Mouse (Mus musculus) embryonic facial prominence, embryonic 11.5 days (tissue): ENCODE measurements at regions not wholly inside any gene's neighbourhood (a gene's known extent, or its start where the extent isn't known, plus 50 kb on each side); places are given as distances from the start of the nearest gene placed in this dataset.

ENCODE experiments used
- ATAC-seq: fragments of 200-750 bp; cut with Nextera tagmentation; replicated peaks from 2 replicates; pipeline ENCODE4 v1.8.0; 2017; ENCODE audit warnings: low read depth; ENCODE audit not compliant: insufficient number of reproducible peaks, low FRiP score, low TSS enrichment
- DNase-seq: peaks from one replicate; pipeline ENCODE4 v3.0.0-alpha.2; 2015; ENCODE audit warnings: low spot score
- H3K27ac ChIP-seq: fragments of 300-500 bp; sonication (generic); replicated peaks from 2 replicates; pipeline ENCODE4 v1.5.1; 2014; ENCODE audit warnings: mild to moderate bottlenecking, low read depth, low read length, control low read depth
- H3K27me3 ChIP-seq: fragments of 300-500 bp; sonication (generic); 2 replicates; pipeline ENCODE4 v1.6.1; 2014; ENCODE audit warnings: mild to moderate bottlenecking, low read length, moderate library complexity, mixed read lengths; ENCODE audit not compliant: control insufficient read depth, insufficient read depth
- H3K36me3 ChIP-seq: fragments of 300-500 bp; sonication (generic); replicated peaks from 2 replicates; pipeline ENCODE4 v1.6.1; 2014; ENCODE audit warnings: low read depth, mild to moderate bottlenecking, low read length, moderate library complexity, mixed read lengths; ENCODE audit not compliant: control insufficient read depth, insufficient read depth
- H3K4me1 ChIP-seq: fragments of 300-500 bp; sonication (generic); 2 replicates; pipeline ENCODE4 v1.6.1; 2014; ENCODE audit warnings: low read length, mixed read lengths; ENCODE audit not compliant: control insufficient read depth, insufficient read depth
- H3K4me2 ChIP-seq: fragments of 300-500 bp; sonication (generic); 2 replicates; pipeline ENCODE4 v1.6.1; 2014; ENCODE audit warnings: low read depth, mild to moderate bottlenecking, control low read depth, low read length, moderate library complexity
- H3K4me3 ChIP-seq: fragments of 300-500 bp; sonication (generic); 2 replicates; pipeline ENCODE4 v1.5.1; 2014; ENCODE audit warnings: low read depth, low read length, control low read depth
- H3K9ac ChIP-seq: fragments of 300-500 bp; sonication (generic); replicated peaks from 2 replicates; pipeline ENCODE4 v1.6.1; 2014; ENCODE audit warnings: mild to moderate bottlenecking, control low read depth, low read length
- H3K9me3 ChIP-seq: fragments of 300-500 bp; sonication (generic); replicated peaks from 2 replicates; pipeline ENCODE4 v1.6.1; 2016; ENCODE audit warnings: mild to moderate bottlenecking, low read length, inconsistent platforms, mixed read lengths; ENCODE audit not compliant: control insufficient read depth
- WGBS: fragments of 180-500 bp; shearing (Covaris S2); extraction: QIAGEN DNeasy Blood & Tissue Kit; methylation state at CpG from one replicate; pipeline ENCODE4 v1.1.7; 2014; 5-methylcytosine and 5-hydroxymethylcytosine counted together

DNA sequence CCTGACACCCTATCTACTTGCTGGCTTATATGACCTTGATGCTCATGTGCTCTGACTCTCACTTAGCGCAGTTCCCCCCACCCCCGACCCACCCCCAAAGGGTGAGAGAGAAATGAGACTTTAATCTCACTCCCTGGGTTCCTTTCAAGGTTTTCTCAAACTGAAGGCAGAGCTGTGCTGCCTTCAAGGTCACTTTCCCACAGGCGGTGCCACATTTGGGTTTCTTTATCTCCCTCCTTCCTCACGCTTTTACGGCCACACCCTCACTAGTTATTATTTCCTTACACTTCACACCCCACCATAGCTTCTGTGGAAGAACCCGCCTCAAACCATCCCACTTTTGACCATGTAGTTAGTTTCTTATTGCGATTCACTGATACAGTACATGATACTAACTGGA is 244.1 kb upstream of the Nr5a2 start:
- H3K27me3 ChIP-seq, result no peaks in the 10 kb centered on the region
- ATAC-seq, result no peak
- 91% methylated on average over 7 of the region's 7 CpGs for WGBS
- H3K4me2 ChIP-seq, result no peak overlapping the region
- H3K9me3 ChIP-seq, result no peaks in the 10 kb centered on the region
- H3K9ac ChIP-seq, result no peak overlapping the region
- no peak overlapping the region for H3K27ac ChIP-seq
- no peak for DNase-seq
- no peaks in the 10 kb centered on the region for H3K36me3 ChIP-seq
- H3K4me3 ChIP-seq, result no peak overlapping the region
- no peaks in the 10 kb centered on the region for H3K4me1 ChIP-seq

DNA sequence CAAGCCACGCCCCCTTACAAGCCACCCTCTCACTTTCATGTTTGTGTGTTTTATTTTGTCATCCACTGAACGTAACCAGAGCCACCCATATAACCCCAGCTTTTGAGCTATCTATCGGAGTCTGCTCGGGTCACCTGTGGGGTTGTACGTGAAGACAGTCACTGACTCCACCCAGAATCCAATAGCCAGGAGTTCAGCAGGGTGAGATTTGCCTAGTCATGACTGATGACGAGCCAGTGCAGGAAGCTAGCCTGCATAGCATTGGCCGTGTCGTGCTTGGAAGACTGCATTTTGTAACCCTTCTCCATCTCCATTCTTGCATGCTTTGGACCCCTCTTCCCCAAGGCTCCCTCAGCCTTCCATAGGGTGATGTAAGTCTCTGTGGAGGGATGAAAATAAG is 243.3 kb upstream of the Nr5a2 start:
- no peak for ATAC-seq
- no peak overlapping the region for H3K27ac ChIP-seq
- no peaks in the 10 kb centered on the region for H3K27me3 ChIP-seq
- H3K4me1 ChIP-seq, result no peaks in the 10 kb centered on the region
- no peak overlapping the region for H3K4me2 ChIP-seq
- no peaks in the 10 kb centered on the region for H3K9me3 ChIP-seq
- DNase-seq, result no peak
- WGBS, result 84% methylated on average over 8 of the region's 8 CpGs
- H3K36me3 ChIP-seq, result no peaks in the 10 kb centered on the region
- H3K4me3 ChIP-seq, result no peak overlapping the region
- H3K9ac ChIP-seq, result no peak overlapping the region

DNA sequence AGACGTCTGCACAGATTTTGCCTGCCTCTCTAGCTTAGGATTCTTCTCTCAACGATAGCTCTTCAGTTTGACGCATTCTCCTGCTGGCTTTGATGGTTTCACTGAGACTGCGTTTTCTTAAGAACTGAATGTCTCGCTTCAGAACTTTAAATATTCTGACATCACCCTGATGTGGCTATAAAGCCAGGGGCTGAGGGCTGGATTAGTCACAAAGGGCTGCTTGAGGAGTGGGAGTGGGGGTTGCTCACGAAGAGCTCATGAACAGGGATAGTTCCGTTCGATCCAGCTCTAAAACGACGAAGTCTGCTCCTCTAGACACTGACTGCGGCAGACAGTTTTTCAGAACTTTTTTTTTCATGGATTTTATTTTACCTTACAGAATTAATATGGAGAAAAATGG is 240.7 kb upstream of the Nr5a2 start:
- H3K4me3 ChIP-seq, result no peak overlapping the region
- H3K4me1 ChIP-seq, result no peaks in the 10 kb centered on the region
- 80% methylated on average over 11 of the region's 11 CpGs for WGBS
- DNase-seq, result no peak
- no peak overlapping the region for H3K4me2 ChIP-seq
- H3K27ac ChIP-seq, result no peak overlapping the region
- H3K27me3 ChIP-seq, result no peaks in the 10 kb centered on the region
- no peak for ATAC-seq
- no peaks in the 10 kb centered on the region for H3K9me3 ChIP-seq
- H3K9ac ChIP-seq, result no peak overlapping the region
- H3K36me3 ChIP-seq, result no peaks in the 10 kb centered on the region

DNA sequence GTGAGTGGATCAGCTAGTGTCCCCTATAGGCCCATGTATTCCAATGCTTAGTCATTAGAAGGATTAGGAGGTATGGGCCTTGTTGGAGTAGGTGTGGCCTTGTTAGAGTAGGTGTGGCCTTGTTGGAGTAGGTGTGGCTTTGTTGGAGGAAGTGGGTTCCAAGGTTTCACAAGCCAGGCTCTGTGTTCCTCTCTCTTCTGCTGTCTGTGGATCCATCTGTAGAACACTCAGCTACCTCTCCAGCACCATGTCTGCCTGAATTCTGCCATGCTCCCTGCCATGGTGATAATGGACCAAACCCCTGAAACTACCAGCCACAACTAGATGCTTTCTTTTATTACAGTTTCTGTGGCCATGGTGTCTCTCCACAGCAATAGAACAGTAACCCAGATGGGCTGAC is 235.7 kb upstream of the Nr5a2 start:
- no peaks in the 10 kb centered on the region for H3K4me1 ChIP-seq
- no peaks in the 10 kb centered on the region for H3K9me3 ChIP-seq
- H3K4me3 ChIP-seq, result no peak overlapping the region
- no peak overlapping the region for H3K4me2 ChIP-seq
- no peak for DNase-seq
- H3K27ac ChIP-seq, result no peak overlapping the region
- no peak overlapping the region for H3K9ac ChIP-seq
- H3K27me3 ChIP-seq, result no peaks in the 10 kb centered on the region
- ATAC-seq, result no peak
- no peaks in the 10 kb centered on the region for H3K36me3 ChIP-seq

DNA sequence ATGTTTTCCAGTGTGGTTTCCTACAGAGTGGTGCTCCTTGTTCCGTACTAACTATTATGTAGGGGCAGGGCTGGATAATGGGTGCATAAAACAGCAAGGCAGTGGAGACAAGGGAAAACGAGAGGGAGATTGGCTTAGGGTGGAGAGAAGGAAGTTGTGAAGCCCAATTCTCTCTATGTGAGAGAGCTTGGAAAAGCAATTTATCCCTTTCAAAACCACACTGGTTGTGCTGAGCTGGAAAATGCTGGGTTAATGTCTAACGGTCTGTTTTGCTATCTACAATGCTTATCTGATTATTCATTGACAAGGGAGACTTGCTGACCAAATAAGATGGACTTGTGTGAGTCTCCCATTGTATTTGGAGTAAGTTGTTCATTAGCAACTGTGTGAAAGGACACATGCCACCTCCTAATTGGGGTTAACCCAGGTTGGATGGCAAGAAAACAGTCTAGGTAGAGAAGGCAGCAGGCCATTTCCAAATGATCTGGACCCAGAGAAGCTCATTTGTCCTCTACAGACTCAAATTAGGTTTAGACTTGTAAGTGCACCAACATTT is 234.9 kb upstream of the Nr5a2 start:
- Histone ChIP-seq H3K4me2 (no peak overlapping the region), H3K27me3 (no peaks in the 10 kb centered on the region), H3K4me1 (no peaks in the 10 kb centered on the region), H3K9ac (no peak overlapping the region), H3K27ac (no peak overlapping the region), H3K9me3 (no peaks in the 10 kb centered on the region), H3K36me3 (no peaks in the 10 kb centered on the region), H3K4me3 (no peak overlapping the region)
- DNase-seq (no peak), ATAC-seq (no peak)
- WGBS, result 74% methylated on average over 3 of the region's 3 CpGs

DNA sequence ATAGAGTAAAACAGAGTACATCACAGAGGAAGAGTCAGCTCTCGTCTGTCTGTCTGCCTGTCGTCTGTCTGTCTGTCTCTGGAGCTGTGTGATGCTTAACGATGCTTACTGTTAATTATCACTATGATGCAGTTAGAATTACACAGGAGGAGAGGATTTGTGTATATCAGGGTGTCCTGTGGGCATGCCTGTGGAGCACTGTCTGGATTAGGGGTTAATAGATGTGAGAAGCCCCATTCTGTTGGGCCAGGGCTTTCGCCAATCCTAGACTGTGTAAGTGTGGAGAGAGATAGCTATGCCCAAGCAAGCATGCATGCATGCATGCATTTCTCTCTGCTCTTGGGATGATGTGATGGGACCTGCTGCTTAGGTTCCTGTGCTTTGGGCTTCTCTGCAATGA is 218.0 kb upstream of the Nr5a2 start:
- 92% methylated on average over 4 of the region's 4 CpGs for WGBS
- Histone ChIP-seq H3K27me3 (no peaks in the 10 kb centered on the region), H3K27ac (no peak overlapping the region), H3K9ac (no peak overlapping the region), H3K4me2 (no peak overlapping the region), H3K4me1 (no peaks in the 10 kb centered on the region), H3K36me3 (no peaks in the 10 kb centered on the region), H3K9me3 (no peaks in the 10 kb centered on the region), H3K4me3 (no peak overlapping the region)
- ATAC-seq (no peak), DNase-seq (no peak)

DNA sequence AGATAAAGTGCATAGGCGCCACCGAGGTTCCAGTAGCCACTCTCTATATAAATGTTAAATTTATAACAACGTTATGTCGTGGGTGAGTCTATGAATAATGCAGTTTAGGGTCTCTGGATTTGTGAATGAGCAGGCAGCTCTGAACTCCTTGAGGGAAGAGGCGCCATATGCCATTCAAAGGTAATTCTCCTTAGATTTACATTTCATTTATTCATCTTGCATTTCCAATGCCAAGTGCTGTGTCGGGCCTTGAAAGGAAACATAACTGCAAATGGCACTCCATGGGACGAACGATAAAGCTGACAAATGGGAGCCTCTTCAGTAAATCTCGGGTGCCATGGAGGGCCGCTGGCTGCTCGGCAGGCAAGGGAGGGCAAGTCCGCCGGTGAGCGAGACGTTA is 216.4 kb upstream of the Nr5a2 start:
- Histone ChIP-seq H3K9me3 (no peaks in the 10 kb centered on the region), H3K27ac (no peak overlapping the region), H3K27me3 (no peaks in the 10 kb centered on the region), H3K4me3 (no peak overlapping the region), H3K36me3 (no peaks in the 10 kb centered on the region), H3K4me1 (no peaks in the 10 kb centered on the region), H3K4me2 (no peak overlapping the region), H3K9ac (no peak overlapping the region)
- ATAC-seq, result no peak
- WGBS, result 90% methylated on average over 15 of the region's 15 CpGs
- DNase-seq, result no peak

DNA sequence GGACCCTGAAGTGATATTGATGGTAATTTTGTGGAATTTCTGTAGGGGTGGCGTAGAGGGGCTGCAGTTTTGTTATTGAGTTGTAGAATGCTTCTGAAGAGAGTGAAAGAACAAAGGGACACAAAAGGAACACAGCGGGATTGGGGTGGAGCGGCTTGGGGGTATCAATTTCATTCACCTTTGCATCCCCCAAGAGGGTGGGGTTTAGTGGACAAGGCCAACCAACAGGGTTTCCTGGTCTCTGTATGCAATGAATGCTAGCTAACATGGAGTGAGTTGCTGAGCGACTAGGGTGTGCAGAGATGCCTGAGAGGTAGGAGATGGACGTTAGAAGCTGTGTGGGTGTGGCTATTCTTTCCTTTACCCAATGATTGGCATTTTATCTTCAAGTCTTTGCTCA is 213.8 kb upstream of the Nr5a2 start:
- Histone ChIP-seq H3K4me1 (no peaks in the 10 kb centered on the region), H3K27me3 (no peaks in the 10 kb centered on the region), H3K9ac (no peak overlapping the region), H3K4me2 (no peak overlapping the region), H3K4me3 (no peak overlapping the region), H3K27ac (no peak overlapping the region), H3K36me3 (no peaks in the 10 kb centered on the region), H3K9me3 (no peaks in the 10 kb centered on the region)
- WGBS, result 41% methylated on average over 5 of the region's 5 CpGs
- DNase-seq (no peak), ATAC-seq (no peak)
